Mouse (Mus musculus) MEL (cell line): Measurements from ENCODE around the gene Adam23. TPM values are rescaled to one million over a fixed set of nuclear protein-coding genes. Genes with fewer than 3 reads are reported as not detected.

ENCODE experiments used
- DNase-seq: peaks from one replicate; pipeline ENCODE4 v3.0.0; 2011; ENCODE audit warnings: low read depth, low spot score
- H3K27ac ChIP-seq: 2 replicates; pipeline ENCODE4 v1.5.1; 2012; ENCODE audit warnings: low read depth, mild to moderate bottlenecking, control low read depth, low read length, moderate library complexity; ENCODE audit not compliant: control insufficient read depth
- H3K27me3 ChIP-seq, 2 experiments: fragments of 150-350 bp in 1 of 2; sonication (generic) in 1 of 2; 2 replicates each; pipeline ENCODE4 v1.6.1; 2012; ENCODE audit warnings: low read length in 2 of 2, mild to moderate bottlenecking in 2 of 2, improper control_type of control experiment in 1 of 2, moderate library complexity in 1 of 2; ENCODE audit not compliant: insufficient read depth in 2 of 2, control insufficient read depth in 1 of 2
- H3K36me3 ChIP-seq, 2 experiments: 2 replicates each; pipeline ENCODE4 v1.6.1; 2012 to 2014; ENCODE audit warnings: low read length in 2 of 2, improper control_type of control experiment in 1 of 2, inconsistent platforms in 1 of 2, mild to moderate bottlenecking in 1 of 2; ENCODE audit not compliant: insufficient read depth in 2 of 2, control insufficient read depth in 1 of 2
- H3K4me1 ChIP-seq, 2 experiments: fragments of 150-350 bp in 1 of 2; sonication (generic) in 1 of 2; 2 replicates each; pipeline ENCODE4 v1.6.1; 2012; ENCODE audit warnings: low read length in 2 of 2, improper control_type of control experiment in 1 of 2, mild to moderate bottlenecking in 1 of 2; ENCODE audit not compliant: insufficient read depth in 2 of 2, control insufficient read depth in 1 of 2
- H3K4me3 ChIP-seq, 2 experiments: fragments of 150-350 bp in 1 of 2; sonication (generic) in 1 of 2; 2 replicates each; pipeline ENCODE4 v1.5.1; 2012; ENCODE audit warnings: low read depth in 2 of 2, low read length in 2 of 2, mild to moderate bottlenecking in 2 of 2, moderate library complexity in 2 of 2, control low read depth in 1 of 2, improper control_type of control experiment in 1 of 2; ENCODE audit not compliant: control insufficient read depth in 1 of 2, insufficient read depth in 1 of 2
- H3K79me2 ChIP-seq: 2 replicates; pipeline ENCODE4 v1.6.1; 2012; ENCODE audit warnings: mild to moderate bottlenecking, low read length, moderate library complexity; ENCODE audit not compliant: control insufficient read depth, poor library complexity, insufficient read depth
- H3K9ac ChIP-seq: 2 replicates; pipeline ENCODE4 v1.6.1; 2012; ENCODE audit warnings: low read depth, mild to moderate bottlenecking, control low read depth, low read length, moderate library complexity; ENCODE audit not compliant: control insufficient read depth, poor library complexity, severe bottlenecking
- H3K9me3 ChIP-seq: fragments of 150-350 bp; sonication (generic); replicated peaks from 2 replicates; pipeline ENCODE4 v1.6.1; 2012; ENCODE audit warnings: mild to moderate bottlenecking, low read length, improper control_type of control experiment, moderate library complexity; ENCODE audit not compliant: insufficient read depth
- CHD2 ChIP-seq: IDR thresholded peaks from 2 replicates; pipeline ENCODE4 v1.6.1; 2011; ENCODE audit warnings: low read length, improper control_type of control experiment
- CTCF ChIP-seq, 3 experiments: IDR thresholded peaks in 2 of 3; conservative IDR thresholded peaks in 1 of 3; 2 replicates each; pipeline ENCODE4 v1.5.1; 2011 to 2012; ENCODE audit warnings: low read length in 3 of 3, low read depth in 2 of 3, mild to moderate bottlenecking in 2 of 3, improper control_type of control experiment in 1 of 3, inconsistent platforms in 1 of 3, mixed read lengths in 1 of 3, moderate library complexity in 1 of 3; ENCODE audit not compliant: control insufficient read depth in 1 of 3, insufficient read depth in 1 of 3, poor library complexity in 1 of 3, severe bottlenecking in 1 of 3
- E2F4 ChIP-seq: IDR thresholded peaks from 2 replicates; pipeline ENCODE4 v1.6.1; 2011; ENCODE audit warnings: low read depth, low read length, improper control_type of control experiment, borderline replicate concordance
- ELF1 ChIP-seq: IDR thresholded peaks from 2 replicates; pipeline ENCODE4 v1.6.1; 2014; ENCODE audit warnings: low read depth, mild to moderate bottlenecking, inconsistent platforms, low read length, improper control_type of control experiment, moderate library complexity
- ETS1 ChIP-seq: IDR thresholded peaks from 2 replicates; pipeline ENCODE4 v1.6.1; 2012; ENCODE audit warnings: low read depth, mild to moderate bottlenecking, inconsistent platforms, low read length, improper control_type of control experiment, moderate library complexity
- GABPA ChIP-seq: IDR thresholded peaks from 2 replicates; pipeline ENCODE4 v1.6.1; 2012; ENCODE audit warnings: low read depth, mild to moderate bottlenecking, inconsistent platforms, low read length, improper control_type of control experiment, moderate library complexity
- GATA1 ChIP-seq: IDR thresholded peaks from 2 replicates; pipeline ENCODE4 v1.6.1; 2011; ENCODE audit warnings: low read depth, low read length, improper control_type of control experiment
- MAX ChIP-seq: IDR thresholded peaks from 2 replicates; pipeline ENCODE4 v1.6.1; 2011; ENCODE audit warnings: low read length, improper control_type of control experiment
- MEF2A ChIP-seq: IDR thresholded peaks from 2 replicates; pipeline ENCODE4 v1.6.1; 2014; ENCODE audit warnings: low read depth, mild to moderate bottlenecking, inconsistent platforms, low read length, improper control_type of control experiment; ENCODE audit not compliant: poor library complexity, insufficient replicate concordance, severe bottlenecking; ENCODE audit errors: extremely low read depth
- MYB ChIP-seq: IDR thresholded peaks from 2 replicates; pipeline ENCODE4 v1.6.1; 2011; ENCODE audit warnings: mild to moderate bottlenecking, low read depth, low read length, improper control_type of control experiment
- MYC ChIP-seq: IDR thresholded peaks from 2 replicates; pipeline ENCODE4 v1.6.1; 2011; ENCODE audit warnings: low read depth, mild to moderate bottlenecking, low read length, improper control_type of control experiment, moderate library complexity
- NELFE ChIP-seq: IDR thresholded peaks from 2 replicates; pipeline ENCODE4 v1.6.1; 2011; ENCODE audit warnings: low read depth, low read length, improper control_type of control experiment
- POLR2A ChIP-seq, 2 experiments: IDR thresholded peaks; 2 replicates each; pipeline ENCODE4 v1.6.1; 2011 to 2012; ENCODE audit warnings: low read length in 2 of 2, mild to moderate bottlenecking in 2 of 2, control low read depth in 1 of 2, improper control_type of control experiment in 1 of 2, low read depth in 1 of 2, moderate library complexity in 1 of 2; ENCODE audit not compliant: control insufficient read depth in 1 of 2, insufficient read depth in 1 of 2, poor library complexity in 1 of 2
- POLR2AphosphoS2 ChIP-seq: IDR thresholded peaks from 2 replicates; pipeline ENCODE4 v1.6.1; 2011; ENCODE audit warnings: low read length, improper control_type of control experiment
- POLR2AphosphoS5 ChIP-seq: IDR thresholded peaks from 2 replicates; pipeline ENCODE4 v1.6.1; 2012; ENCODE audit warnings: low read depth, borderline replicate concordance, mild to moderate bottlenecking, inconsistent platforms, low read length, moderate library complexity, mixed read lengths
- RAD21 ChIP-seq: IDR thresholded peaks from 2 replicates; pipeline ENCODE4 v1.6.1; 2011; ENCODE audit warnings: mild to moderate bottlenecking, low read depth, low read length, improper control_type of control experiment
- RCOR1 ChIP-seq: IDR thresholded peaks from 2 replicates; pipeline ENCODE4 v1.6.1; 2012; ENCODE audit warnings: low read depth, mild to moderate bottlenecking, inconsistent platforms, low read length, improper control_type of control experiment
- SIN3A ChIP-seq: IDR thresholded peaks from 2 replicates; pipeline ENCODE4 v1.6.1; 2012; ENCODE audit warnings: low read length, improper control_type of control experiment, inconsistent platforms
- TAL1 ChIP-seq: IDR thresholded peaks from 2 replicates; pipeline ENCODE4 v1.6.1; 2012; ENCODE audit warnings: mild to moderate bottlenecking, inconsistent platforms, low read length, moderate library complexity, mixed read lengths
- TBP ChIP-seq: IDR thresholded peaks from 2 replicates; pipeline ENCODE4 v1.8.0; 2011; ENCODE audit warnings: low read depth, low read length, improper control_type of control experiment
- TCF12 ChIP-seq: IDR thresholded peaks from 2 replicates; pipeline ENCODE4 v1.6.1; 2014; ENCODE audit warnings: low read depth, mild to moderate bottlenecking, inconsistent platforms, low read length, improper control_type of control experiment, moderate library complexity
- USF1 ChIP-seq: IDR thresholded peaks from 2 replicates; pipeline ENCODE4 v1.6.1; 2014; ENCODE audit warnings: low read depth, mild to moderate bottlenecking, inconsistent platforms, low read length, improper control_type of control experiment, moderate library complexity
- USF2 ChIP-seq, 2 experiments: IDR thresholded peaks; 2 replicates each; pipeline ENCODE4 v1.6.1; 2011 to 2012; ENCODE audit warnings: improper control_type of control experiment in 2 of 2, low read length in 2 of 2, borderline replicate concordance in 1 of 2, inconsistent platforms in 1 of 2, low read depth in 1 of 2, mild to moderate bottlenecking in 1 of 2; ENCODE audit not compliant: insufficient read depth in 1 of 2
- ZKSCAN1 ChIP-seq: IDR thresholded peaks from 2 replicates; pipeline ENCODE4 v1.6.1; 2012; ENCODE audit warnings: low read depth, mild to moderate bottlenecking, inconsistent platforms, low read length, improper control_type of control experiment, moderate library complexity
- ZNF384 ChIP-seq: IDR thresholded peaks from 2 replicates; pipeline ENCODE4 v1.6.1; 2012; ENCODE audit warnings: low read depth, mild to moderate bottlenecking, inconsistent platforms, low read length, improper control_type of control experiment
- polyA plus RNA-seq, 2 experiments: library from polyadenylated mRNA; stranded (reverse) in 1 of 2; unstranded in 1 of 2; fragments of >175 nt in 1 of 2; fragments of >200 nt in 1 of 2; gene quantifications; 2 replicates each; pipeline versions ENCODE4 v1.2.1 to v1.2.4; 2012; ENCODE audit warnings: low replicate concordance in 2 of 2, low read depth in 1 of 2; ENCODE audit not compliant: insufficient read length in 2 of 2, insufficient read depth in 1 of 2, missing spikeins in 1 of 2
- total RNA-seq: library from RNA; depleted of rRNA; stranded (reverse); fragments of 300-350 nt; gene quantifications from 2 replicates; pipeline ENCODE4 v1.2.3, GENCODE M21; 2012

Adam23 gene
- total and polyA plus RNA-seq, 3 experiments: not detected

DNA sequence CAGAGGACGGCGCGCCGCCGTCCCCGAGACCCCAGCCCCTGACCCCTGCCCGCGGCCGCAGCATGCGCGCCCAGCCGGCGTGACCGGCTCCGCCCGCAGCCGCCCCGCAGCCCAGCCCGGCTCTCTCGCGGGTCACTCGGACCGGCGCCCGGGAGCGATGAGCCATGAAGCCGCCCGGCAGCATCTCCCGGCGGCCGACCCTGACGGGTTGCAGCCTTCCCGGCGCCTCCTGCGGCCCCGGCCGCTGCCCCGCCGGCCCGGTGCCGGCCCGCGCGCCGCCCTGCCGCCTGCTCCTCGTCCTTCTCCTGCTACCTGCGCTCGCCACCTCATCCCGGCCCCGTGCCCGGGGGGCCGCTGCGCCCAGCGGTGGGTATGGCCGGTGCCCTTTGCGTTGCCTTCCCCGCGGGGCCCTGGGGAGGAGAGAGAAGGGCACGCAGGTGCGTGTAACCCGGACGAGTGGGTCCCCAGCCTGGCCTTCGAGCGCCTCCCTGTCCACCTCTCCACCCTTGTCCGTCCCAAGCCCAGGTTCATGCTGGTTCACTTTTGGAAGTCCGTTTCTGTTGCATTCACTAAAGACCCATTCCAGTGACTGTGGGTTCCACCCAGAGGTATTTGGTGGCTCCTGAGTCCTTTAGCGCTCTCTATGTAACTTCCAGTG, 485 bp downstream of the Adam23 start:
- Histone ChIP-seq H3K27ac (no peak overlapping the region), H3K9me3 (no peaks in the 10 kb centered on the region), H3K36me3 (no peaks in the 10 kb centered on the region), H3K27me3 (no peaks in the 10 kb centered on the region), H3K4me3 (no peak overlapping the region), H3K79me2 (no peaks in the 10 kb centered on the region), H3K4me1 (no peaks in the 10 kb centered on the region), H3K9ac (no peak overlapping the region)
- no peak for DNase-seq
- TF ChIP-seq E2F4: no peak
- no peak for TF ChIP-seq SIN3A

DNA sequence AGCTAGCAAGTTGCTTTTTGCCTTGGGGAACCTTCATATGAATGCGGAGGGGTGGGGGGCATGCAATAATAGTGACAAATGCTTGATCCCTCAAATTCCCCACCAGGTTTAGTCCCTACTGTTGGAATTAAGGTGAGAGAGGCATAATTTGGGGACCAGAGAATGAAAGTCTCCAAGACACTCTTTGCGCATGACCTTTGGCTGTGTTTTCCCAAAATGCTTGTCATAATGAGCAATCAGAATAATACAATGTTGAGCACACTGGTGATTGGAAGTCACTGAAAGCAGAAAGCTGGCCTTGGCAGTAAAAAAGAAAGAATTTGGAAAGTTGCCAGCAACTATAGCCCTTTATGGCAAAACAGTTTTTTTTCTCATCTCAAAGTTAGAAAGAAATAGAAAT, 1.0 kb downstream of the Adam23 start:
- Histone ChIP-seq H3K9ac (no peak overlapping the region), H3K4me1 (no peaks in the 10 kb centered on the region), H3K9me3 (no peaks in the 10 kb centered on the region), H3K79me2 (no peaks in the 10 kb centered on the region), H3K27ac (no peak overlapping the region), H3K27me3 (no peaks in the 10 kb centered on the region), H3K4me3 (no peak overlapping the region), H3K36me3 (no peaks in the 10 kb centered on the region)
- TF ChIP-seq POLR2AphosphoS5: no peak
- no peak for TF ChIP-seq ZNF384
- TF ChIP-seq GABPA: no peak
- TF ChIP-seq POLR2A (IDR thresholded peaks at IDR 0.05; ENCODE audit: control insufficient read depth in 1 of 2, insufficient read depth in 1 of 2, low read depth in 1 of 2, low read length in 2 of 2, poor library complexity in 1 of 2): no peak
- TF ChIP-seq E2F4: no peak
- TF ChIP-seq GATA1: no peak
- TF ChIP-seq MAX: no peak
- TF ChIP-seq RCOR1: no peak
- no peak for TF ChIP-seq ETS1
- no peak for TF ChIP-seq MYC
- no peak for TF ChIP-seq RAD21
- no peak for TF ChIP-seq ZKSCAN1
- no peak for TF ChIP-seq MEF2A
- no peak for TF ChIP-seq MYB
- no peak for DNase-seq

DNA sequence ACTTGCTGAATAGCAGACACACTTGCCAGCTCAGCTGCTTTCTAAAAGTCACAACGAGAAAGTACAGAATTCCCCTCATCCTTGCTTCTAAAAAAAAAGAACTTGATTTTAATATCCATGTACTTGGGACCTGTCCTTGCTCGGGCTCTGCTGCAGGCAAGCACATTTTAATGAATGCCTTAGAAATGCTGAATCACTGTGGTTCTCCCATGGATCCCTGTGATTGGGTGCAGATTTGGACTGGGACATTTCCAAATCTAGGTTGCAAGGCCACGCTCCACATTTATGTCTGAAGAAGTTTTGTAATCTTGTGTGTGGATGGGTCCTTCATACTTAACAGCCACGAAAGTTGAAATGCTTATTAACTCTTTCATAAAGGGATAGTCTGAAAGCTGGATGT, 4.4 kb downstream of the Adam23 start:
- Histone ChIP-seq H3K4me3 (no peak overlapping the region), H3K27ac (no peak overlapping the region)
- TF ChIP-seq RCOR1 (no peak), USF1 (no peak), CHD2 (no peak), USF2 (IDR thresholded peaks at IDR 0.05; ENCODE audit: borderline replicate concordance in 1 of 2, insufficient read depth in 1 of 2, low read depth in 1 of 2, low read length in 2 of 2) (no peak), TBP (no peak), POLR2AphosphoS5 (no peak), MAX (no peak), POLR2AphosphoS2 (no peak), ELF1 (no peak), ZKSCAN1 (no peak), E2F4 (no peak), POLR2A (IDR thresholded peaks at IDR 0.05; ENCODE audit: control insufficient read depth in 1 of 2, insufficient read depth in 1 of 2, low read depth in 1 of 2, low read length in 2 of 2, poor library complexity in 1 of 2) (no peak), GATA1 (no peak), CTCF (IDR thresholded peaks at IDR 0.05 in 2 of 3, conservative IDR thresholded peaks at IDR 0.05 in 1 of 3; ENCODE audit: control insufficient read depth in 1 of 3, insufficient read depth in 1 of 3, low read depth in 2 of 3, low read length in 3 of 3, poor library complexity in 1 of 3, severe bottlenecking in 1 of 3) (no peak), NELFE (no peak), ETS1 (no peak), TCF12 (no peak), TAL1 (no peak), SIN3A (no peak)
- TF ChIP-seq, all 39 proteins: peak for 0
- Histone ChIP-seq H3K9me3 (no peaks in the 10 kb centered on the region), H3K9ac (no peak overlapping the region), H3K27me3 (no peaks in the 10 kb centered on the region), H3K79me2 (no peaks in the 10 kb centered on the region), H3K4me1 (no peaks in the 10 kb centered on the region), H3K36me3 (no peaks in the 10 kb centered on the region)
- no peak for DNase-seq
